Mouse (Mus musculus) frontal cortex, postnatal 10 days (tissue): ENCODE results near the gene Itih4.

Source experiments
- DNase-seq, 2 experiments: peaks; one replicate each; pipeline ENCODE4 v3.0.0; 2022; ENCODE audit warnings: low spot score in 2 of 2, mixed read lengths in 1 of 2

Gene Itih4

GRCm38 (mm10) chr14:30878958-30879571 is 7.2 kb upstream of the Itih4 start, which contains the start of gene Mustn1:
Gene Mustn1 (plus strand): TSS chr14:30879200.
- peak in 1 of 2 experiments; percentile 61 for DNase-seq

GRCm38 (mm10) chr14:30879794-30880193 is 6.5 kb upstream of the Itih4 start:
- no peak for DNase-seq

GRCm38 (mm10) chr14:30880251-30880650 is 6.0 kb upstream of the Itih4 start:
- no peak for DNase-seq

- DNase-seq: peak in 1 of 2 experiments; percentile 32
These were observed 5.2 kb upstream of the Itih4 start for GRCm38 (mm10) chr14:30880811-30881717.

GRCm38 (mm10) chr14:30881718-30882108 is 4.6 kb upstream of the Itih4 start:
- DNase-seq: no peak

GRCm38 (mm10) chr14:30885298-30885697 is 978 bp upstream of the Itih4 start:
- DNase-seq: no peak

- no peak for DNase-seq
These were observed 2.0 kb downstream of the Itih4 start for GRCm38 (mm10) chr14:30888271-30888732.

- no peak for DNase-seq
These were observed 13.7 kb downstream of the Itih4 start for GRCm38 (mm10) chr14:30899972-30900371.

- DNase-seq: no peak
These were observed 16.4 kb downstream of the Itih4 start for GRCm38 (mm10) chr14:30902628-30903027.

GRCm38 (mm10) chr14:30903036-30903435 is 16.8 kb downstream of the Itih4 start:
- DNase-seq: no peak

- DNase-seq: no peak
These were observed 18.0 kb downstream of the Itih4 start for GRCm38 (mm10) chr14:30904307-30904706.

GRCm38 (mm10) chr14:30906001-30906400 is 19.7 kb downstream of the Itih4 start:
- no peak for DNase-seq

GRCm38 (mm10) chr14:30907814-30908265 is 21.6 kb downstream of the Itih4 start:
- DNase-seq: no peak

GRCm38 (mm10) chr14:30911141-30911540 is 24.9 kb downstream of the Itih4 start:
- no peak for DNase-seq

- no peak for DNase-seq
These were observed 26.4 kb downstream of the Itih4 start for GRCm38 (mm10) chr14:30912641-30913040.

- no peak for DNase-seq
These were observed 27.1 kb downstream of the Itih4 start for GRCm38 (mm10) chr14:30913404-30913803.

- DNase-seq: no peak
These were observed 30.2 kb downstream of the Itih4 start for GRCm38 (mm10) chr14:30916516-30916915.

- no peak for DNase-seq
These were observed 35.9 kb downstream of the Itih4 start for GRCm38 (mm10) chr14:30922053-30922670.

- DNase-seq: peak; percentile 25 to 52
These were observed 37.3 kb downstream of the Itih4 start, which contains the start of gene Itih3 for GRCm38 (mm10) chr14:30923375-30924105. Gene Itih3 (minus strand): TSS chr14:30923760.

- DNase-seq: no peak
These were observed 39.2 kb downstream of the Itih4 start for GRCm38 (mm10) chr14:30925492-30925891.

- DNase-seq: no peak
These were observed 44.1 kb downstream of the Itih4 start for GRCm38 (mm10) chr14:30930386-30930785.
